Mouse (Mus musculus): ENCODE data around the gene Tmem218. TPM values are rescaled to one million over a fixed set of nuclear protein-coding genes. Genes with fewer than 3 reads are reported as not detected.

The Tmem218 gene
- total and polyA plus RNA-seq, 3 experiments, result 3.4 to 4.7 TPM; not detected in 1

DNA sequence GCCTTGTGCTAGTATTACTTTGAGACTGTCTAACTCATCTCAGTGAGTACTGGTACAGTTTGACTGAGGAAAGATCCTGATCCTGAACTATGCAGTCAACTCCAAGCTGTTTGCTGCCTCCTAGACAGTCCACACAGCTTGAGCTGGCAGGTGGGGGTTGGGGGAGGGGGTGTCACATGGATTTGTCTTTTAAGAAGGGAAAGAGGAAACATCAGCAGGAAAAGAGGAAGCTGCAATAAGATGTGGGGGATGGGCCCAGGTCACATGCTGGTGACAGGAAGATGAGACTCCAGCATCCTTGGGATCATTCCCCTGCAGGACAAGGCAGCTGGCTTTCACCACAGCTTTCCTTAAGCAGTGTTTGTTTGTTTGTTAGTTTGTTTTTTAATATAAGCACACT lies 39.4 kb downstream of the Tmem218 start:
- DNase-seq (ENCODE audit: low read depth, low spot score), result peak; percentile 89
- no peaks in the 10 kb centered on the region for H3K27me3 ChIP-seq (ENCODE audit: control insufficient read depth in 1 of 2, insufficient read depth in 2 of 2, low read length in 2 of 2)
- peaks cover 0 to 22% of the 10 kb centered on the region in 2 experiments; a peak in 2 of 4 replicates for H3K36me3 ChIP-seq (ENCODE audit: control insufficient read depth in 1 of 2, insufficient read depth in 2 of 2, low read length in 2 of 2)
- no peaks in the 10 kb centered on the region for H3K9me3 ChIP-seq (replicated peaks; ENCODE audit: insufficient read depth, low read length)
- peaks cover 18 to 43% of the 10 kb centered on the region in 2 experiments for H3K4me1 ChIP-seq (ENCODE audit: control insufficient read depth in 1 of 2, insufficient read depth in 2 of 2, low read length in 2 of 2)
- no peak for TF ChIP-seq RAD21 (IDR thresholded peaks at IDR 0.05; ENCODE audit: low read depth, low read length)
- TF ChIP-seq KAT2A (conservative IDR thresholded peaks at IDR 0.05; ENCODE audit: low read depth, low read length), result no peak
- TF ChIP-seq SIN3A (IDR thresholded peaks at IDR 0.05; ENCODE audit: low read length), result peak; percentile 74
- TF ChIP-seq MXI1 (IDR thresholded peaks at IDR 0.05; ENCODE audit: low read depth, low read length), result peak; percentile 83
- peak; percentile 81 for TF ChIP-seq CHD2 (IDR thresholded peaks at IDR 0.05; ENCODE audit: low read length)
- TF ChIP-seq MAFK (IDR thresholded peaks at IDR 0.05; ENCODE audit: borderline replicate concordance, low read depth, low read length), result no peak
- peak; percentile 83 for TF ChIP-seq BHLHE40 (IDR thresholded peaks at IDR 0.05; ENCODE audit: borderline replicate concordance, low read depth, low read length)
- peak in 1 of 2 experiments; percentile 41; a peak in 1 of 4 replicates for TF ChIP-seq USF2 (IDR thresholded peaks at IDR 0.05; ENCODE audit: borderline replicate concordance in 1 of 2, insufficient read depth in 1 of 2, low read depth in 1 of 2, low read length in 2 of 2)
- TF ChIP-seq ELF1 (IDR thresholded peaks at IDR 0.05; ENCODE audit: low read depth, low read length), result peak; percentile 64; the same call in 1 of the 2 replicates
- peak; percentile 75; the same call in 1 of the 2 replicates for TF ChIP-seq ETS1 (IDR thresholded peaks at IDR 0.05; ENCODE audit: low read depth, low read length)
- no peak for TF ChIP-seq E2F4 (IDR thresholded peaks at IDR 0.05; ENCODE audit: borderline replicate concordance, low read depth, low read length)
- TF ChIP-seq TBP (IDR thresholded peaks at IDR 0.05; ENCODE audit: low read depth, low read length), result peak; percentile 36; the same call in 1 of the 2 replicates
- peak; percentile 83 for TF ChIP-seq MAX (IDR thresholded peaks at IDR 0.05; ENCODE audit: low read length)
- no peak for TF ChIP-seq UBTF (IDR thresholded peaks at IDR 0.05; ENCODE audit: borderline replicate concordance, insufficient read depth, low read depth, low read length)
- no peak for TF ChIP-seq POLR2AphosphoS2 (IDR thresholded peaks at IDR 0.05; ENCODE audit: low read length)
- peak; percentile 89 for TF ChIP-seq USF1 (IDR thresholded peaks at IDR 0.05; ENCODE audit: low read depth, low read length)
- TF ChIP-seq EP300 (IDR thresholded peaks at IDR 0.05; ENCODE audit: low read depth in 1 of 2, low read length in 2 of 2), result peak; percentile 67 to 78
- peak; percentile 93 for TF ChIP-seq MYC (IDR thresholded peaks at IDR 0.05; ENCODE audit: low read depth, low read length)
- TF ChIP-seq NELFE (IDR thresholded peaks at IDR 0.05; ENCODE audit: low read depth, low read length), result 0 out of 2 replicates have a peak, but pooled peaks have one; percentile 34
- peak; percentile 56; the same call in 1 of the 2 replicates for TF ChIP-seq HCFC1 (IDR thresholded peaks at IDR 0.05; ENCODE audit: low read depth, low read length)
- peak; percentile 59 for TF ChIP-seq RCOR1 (IDR thresholded peaks at IDR 0.05; ENCODE audit: low read depth, low read length)
- H3K27ac ChIP-seq (ENCODE audit: control insufficient read depth, low read depth, low read length), result peak overlapping the region; percentile 55
- H3K79me2 ChIP-seq (ENCODE audit: control insufficient read depth, insufficient read depth, low read length, poor library complexity), result no peaks in the 10 kb centered on the region
- H3K9ac ChIP-seq (ENCODE audit: control insufficient read depth, low read depth, low read length, poor library complexity, severe bottlenecking), result peak overlapping the region; percentile 4; the same call in 1 of the 2 replicates
- no peak overlapping the region for H3K4me3 ChIP-seq (ENCODE audit: control insufficient read depth in 1 of 2, insufficient read depth in 1 of 2, low read depth in 2 of 2, low read length in 2 of 2)
